Mouse (Mus musculus) lung, postnatal 0 days (tissue): ENCODE measurements around the gene C1qtnf2. TPM values are rescaled to one million over a fixed set of nuclear protein-coding genes. Genes with fewer than 3 reads are reported as not detected.

ENCODE experiments used
- ATAC-seq: fragments of 200-750 bp; cut with Nextera tagmentation; 2 replicates; pipeline ENCODE4 v1.8.0; 2017; ENCODE audit warnings: moderate library complexity
- DNase-seq: peaks from one replicate; pipeline ENCODE4 v3.0.0-alpha.2; 2016; ENCODE audit warnings: low spot score
- H3K27ac ChIP-seq: fragments of 300-500 bp; sonication (generic); 2 replicates; pipeline ENCODE4 v1.5.1; 2014; ENCODE audit warnings: antibody characterized with exemption, mild to moderate bottlenecking, low read length, mixed read lengths
- H3K27me3 ChIP-seq: fragments of 300-500 bp; sonication (generic); replicated peaks from 2 replicates; pipeline ENCODE4 v1.6.1; 2014; ENCODE audit warnings: low read length, mixed read lengths; ENCODE audit not compliant: insufficient read depth
- H3K36me3 ChIP-seq: fragments of 300-500 bp; sonication (generic); 2 replicates; pipeline ENCODE4 v1.6.1; 2014; ENCODE audit warnings: low read length, mixed read lengths; ENCODE audit not compliant: insufficient read depth
- H3K4me1 ChIP-seq: fragments of 300-500 bp; sonication (generic); 2 replicates; pipeline ENCODE4 v1.6.1; 2014; ENCODE audit warnings: antibody characterized with exemption, low read depth, low read length, mixed read lengths; ENCODE audit not compliant: insufficient read depth
- H3K4me2 ChIP-seq: fragments of 300-500 bp; sonication (generic); replicated peaks from 2 replicates; pipeline ENCODE4 v1.6.1; 2014; ENCODE audit warnings: low read depth, mild to moderate bottlenecking, low read length, moderate library complexity, mixed read lengths
- H3K4me3 ChIP-seq: fragments of 300-500 bp; sonication (generic); 2 replicates; pipeline ENCODE4 v1.5.1; 2014; ENCODE audit warnings: low read depth, low read length
- H3K9ac ChIP-seq: fragments of 300-500 bp; sonication (generic); replicated peaks from 2 replicates; pipeline ENCODE4 v1.6.1; 2014; ENCODE audit warnings: low read depth, mild to moderate bottlenecking
- H3K9me3 ChIP-seq: fragments of 300-500 bp; sonication (generic); 2 replicates; pipeline ENCODE4 v1.6.1; 2016; ENCODE audit warnings: low read length, mixed read lengths
- CTCF ChIP-seq: IDR thresholded peaks from 2 replicates; pipeline ENCODE4 v1.5.1; 2016; ENCODE audit warnings: antibody characterized with exemption, mild to moderate bottlenecking
- EP300 ChIP-seq: IDR thresholded peaks from 2 replicates; pipeline ENCODE4 v1.6.1; 2016; ENCODE audit warnings: antibody characterized with exemption, mild to moderate bottlenecking, control low read depth
- WGBS: fragments of 180-500 bp; shearing (Covaris S2); extraction: QIAGEN DNeasy Blood & Tissue Kit; methylation state at CpG from one replicate; pipeline ENCODE4 v1.1.7; 2014; 5-methylcytosine and 5-hydroxymethylcytosine counted together
- polyA plus RNA-seq: library from polyadenylated mRNA; unstranded; fragments of >200 nt; fragmentation: Nextera tagmentation; extraction: Ambion mirVana; gene quantifications from 2 replicates; pipeline ENCODE4 v1.2.1, GENCODE M21; 2015

Gene C1qtnf2
- polyA plus RNA-seq, 1 experiment from 2014 or later, result 9.2 TPM

DNA sequence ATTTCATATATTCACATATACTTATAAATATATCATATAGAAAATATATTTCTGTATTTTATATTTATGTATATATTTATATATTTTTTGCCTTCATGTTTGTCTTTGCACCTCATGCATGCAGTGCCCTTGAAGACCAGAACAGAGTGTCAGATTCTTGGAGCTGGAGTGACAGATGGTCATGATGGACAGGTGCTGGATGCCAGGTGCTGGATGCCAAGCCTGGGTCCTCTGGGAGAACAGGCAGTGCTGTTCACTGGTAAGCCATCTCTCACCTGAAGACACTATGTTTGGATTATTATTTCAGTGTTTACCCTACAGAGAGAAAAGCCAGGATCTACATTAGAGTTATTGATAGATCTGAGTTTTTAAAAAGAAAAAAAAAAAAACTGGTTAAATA, 44.7 kb downstream of the C1qtnf2 start:
- Histone ChIP-seq H3K4me1 (no peaks in the 10 kb centered on the region), H3K27me3 (no peaks in the 10 kb centered on the region), H3K36me3 (no peaks in the 10 kb centered on the region), H3K4me3 (no peak overlapping the region), H3K9me3 (no peaks in the 10 kb centered on the region), H3K4me2 (no peak overlapping the region), H3K27ac (no peak overlapping the region), H3K9ac (no peak overlapping the region)
- DNase-seq, result no peak
- TF ChIP-seq EP300 (no peak), CTCF (no peak)
- ATAC-seq, result no peak

- no peaks in the 10 kb centered on the region for H3K4me1 ChIP-seq
- H3K9me3 ChIP-seq, result no peaks in the 10 kb centered on the region
- H3K9ac ChIP-seq, result no peak overlapping the region
- H3K36me3 ChIP-seq, result no peaks in the 10 kb centered on the region
- 85% methylated on average over 3 of the region's 3 CpGs for WGBS
- no peak overlapping the region for H3K4me2 ChIP-seq
- TF ChIP-seq EP300, result no peak
- no peak for TF ChIP-seq CTCF
- no peak overlapping the region for H3K4me3 ChIP-seq
- H3K27ac ChIP-seq, result no peak overlapping the region
- ATAC-seq, result no peak
- H3K27me3 ChIP-seq, result no peaks in the 10 kb centered on the region
- no peak for DNase-seq
These were observed 46.4 kb downstream of the C1qtnf2 start for GRCm38 (mm10) chr11:43520521-43520920.

DNA sequence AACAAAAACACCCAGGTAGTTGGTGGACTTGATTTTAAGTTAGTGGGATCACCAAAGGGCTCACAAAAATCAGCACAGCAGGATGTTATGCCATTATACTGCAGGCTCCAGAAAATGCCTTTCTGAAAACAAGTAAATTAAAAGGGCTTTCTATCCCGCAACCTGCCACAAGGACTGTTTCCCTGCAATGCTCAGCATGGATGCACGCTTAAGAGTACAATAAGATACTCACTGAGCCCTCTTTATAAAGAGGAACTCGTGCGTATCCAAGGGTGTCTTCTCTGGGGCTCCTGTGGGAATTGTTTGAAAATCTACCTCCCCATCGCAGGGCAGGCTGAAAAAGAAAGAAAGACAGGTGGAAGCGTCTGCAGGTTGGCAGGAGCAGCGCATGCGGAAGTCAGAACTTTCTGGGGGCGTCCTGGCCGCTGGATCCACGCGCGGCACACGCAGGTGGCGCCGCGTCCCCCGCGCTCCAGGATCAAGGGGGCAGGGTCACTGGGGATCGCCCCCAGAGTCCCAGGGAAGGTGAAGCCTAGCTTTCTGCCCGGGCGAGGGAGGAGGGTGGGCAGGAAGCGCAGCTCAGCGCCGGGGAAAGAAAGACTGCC, 54.1 kb downstream of the C1qtnf2 start:
- Histone ChIP-seq H3K4me1 (0 out of 2 replicates have a peak, but pooled peaks cover 7% of the 10 kb centered on the region), H3K4me2 (peak overlapping the region; percentile 96), H3K4me3 (peak overlapping the region; percentile 74), H3K9me3 (no peaks in the 10 kb centered on the region), H3K27ac (peak overlapping the region; percentile 74), H3K9ac (peak overlapping the region; percentile 69), H3K27me3 (no peaks in the 10 kb centered on the region), H3K36me3 (no peaks in the 10 kb centered on the region)
- DNase-seq, result peak; percentile 36
- 2% methylated on average over 22 of the region's 25 CpGs for WGBS
- TF ChIP-seq CTCF (peak; percentile 50), EP300 (no peak)
- no peak; the same call in 1 of the 2 replicates for ATAC-seq

DNA sequence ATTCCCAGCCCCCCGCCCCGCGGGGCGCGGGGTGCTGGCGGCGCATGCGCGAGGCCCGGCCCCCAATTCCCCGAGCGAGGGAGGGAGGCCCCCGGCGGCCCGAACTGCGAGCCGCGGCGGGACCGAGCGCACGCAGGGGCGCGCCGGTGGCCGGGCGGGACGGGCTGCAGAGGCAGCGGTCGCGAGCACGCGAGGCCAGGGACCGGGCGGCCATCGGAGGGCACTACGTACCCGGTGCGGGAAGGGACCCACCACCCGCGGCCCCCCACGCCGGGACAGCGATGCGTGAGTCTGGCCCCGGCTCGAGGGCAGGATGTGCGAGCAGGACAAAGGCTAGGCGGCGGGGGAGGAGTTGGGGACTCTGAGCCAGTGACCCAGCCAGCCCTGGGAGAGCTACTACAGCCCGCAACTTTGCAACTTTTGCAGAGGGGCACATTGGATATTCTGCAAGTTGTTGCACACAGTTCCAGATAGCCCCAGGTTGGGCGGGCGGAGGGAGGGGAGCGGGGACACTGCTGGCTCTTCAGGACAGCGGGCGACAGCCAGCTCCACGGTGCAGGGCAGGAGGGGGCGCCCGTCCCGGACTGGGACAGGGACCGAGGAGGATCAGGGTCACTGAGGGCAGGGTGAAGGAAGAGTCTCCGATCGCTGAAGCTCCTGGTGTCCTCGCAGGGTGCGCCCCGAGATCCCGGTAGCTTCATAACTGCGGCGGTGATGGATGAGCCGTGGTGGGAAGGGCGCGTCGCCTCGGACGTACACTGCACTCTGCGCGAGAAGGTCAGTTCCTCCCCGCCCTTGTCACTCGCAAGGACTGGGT, 54.8 kb downstream of the C1qtnf2 start, which contains the start of gene Ccnjl:
TSS of gene Ccnjl (plus strand) at position 102 of the 817 bp plus-strand sequence.
- Histone ChIP-seq H3K4me3 (peak within 1 kb of the TSS; percentile 74), H3K27me3 (no peaks in the 10 kb centered on the region), H3K27ac (peak within 1 kb of the TSS; percentile 74), H3K4me1 (0 out of 2 replicates have a peak, but pooled peaks cover 7% of the 10 kb centered on the region), H3K4me2 (peak within 1 kb of the TSS; percentile 96), H3K9me3 (no peaks in the 10 kb centered on the region), H3K36me3 (no peaks in the 10 kb centered on the region), H3K9ac (peak within 1 kb of the TSS; percentile 69)
- TF ChIP-seq EP300 (no peak), CTCF (peak; percentile 60)
- peak; percentile 77 for DNase-seq
- peak; percentile 88 for ATAC-seq
- WGBS, result 1% methylated on average over 65 of the region's 79 CpGs

GRCm38 (mm10) chr11:43530043-43530442, 56.0 kb downstream of the C1qtnf2 start:
- H3K4me2 ChIP-seq, result peak overlapping the region; percentile 12; the same call in 1 of the 2 replicates
- 0 out of 2 replicates have a peak, but pooled peaks cover 7% of the 10 kb centered on the region for H3K4me1 ChIP-seq
- no peaks in the 10 kb centered on the region for H3K9me3 ChIP-seq
- 0 out of 2 replicates have a peak overlapping the region, but pooled peaks have one; percentile 8 for H3K9ac ChIP-seq
- H3K27ac ChIP-seq, result no peak overlapping the region
- no peak overlapping the region for H3K4me3 ChIP-seq
- no peaks in the 10 kb centered on the region for H3K36me3 ChIP-seq
- WGBS, result 53% methylated on average over 3 of the region's 3 CpGs
- no peaks in the 10 kb centered on the region for H3K27me3 ChIP-seq
- DNase-seq (no peak), ATAC-seq (no peak)
- no peak for TF ChIP-seq EP300
- TF ChIP-seq CTCF, result no peak

DNA sequence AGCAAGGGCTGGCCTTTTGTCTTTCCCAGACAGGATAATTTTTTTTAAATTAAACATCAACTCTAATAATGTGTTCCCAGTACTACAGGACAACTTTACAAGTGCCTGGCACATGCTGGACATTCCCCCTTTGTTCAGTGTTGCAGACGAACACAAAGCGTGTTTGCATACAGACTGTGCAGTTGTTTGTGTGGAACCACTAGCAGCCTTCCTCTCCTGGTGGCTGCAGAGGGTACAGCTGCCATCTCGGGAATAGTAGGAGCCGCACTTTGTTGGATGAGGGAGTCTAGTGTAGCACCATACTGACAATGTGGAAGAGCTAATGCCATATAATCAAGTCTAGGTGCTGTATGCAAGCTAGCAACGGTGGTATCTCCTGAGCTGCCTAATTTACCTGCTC, 57.5 kb downstream of the C1qtnf2 start:
- no peaks in the 10 kb centered on the region for H3K9me3 ChIP-seq
- DNase-seq, result peak; percentile 20

More for the DNA sequence above, 57.5 kb downstream of the C1qtnf2 start:
- peak; percentile 65 for TF ChIP-seq CTCF
- TF ChIP-seq EP300, result no peak
- Histone ChIP-seq H3K4me3 (no peak overlapping the region), H3K27me3 (no peaks in the 10 kb centered on the region), H3K4me1 (0 out of 2 replicates have a peak, but pooled peaks cover 7% of the 10 kb centered on the region), H3K27ac (no peak overlapping the region), H3K4me2 (no peak overlapping the region), H3K36me3 (no peaks in the 10 kb centered on the region), H3K9ac (no peak overlapping the region)
- 61% methylated on average over 5 of the region's 5 CpGs for WGBS
- no peak for ATAC-seq
